Mouse (Mus musculus) kidney, postnatal 0 days (tissue): Measurements from ENCODE around the gene Mllt1. TPM values are rescaled to one million over a fixed set of nuclear protein-coding genes. Genes with fewer than 3 reads are reported as not detected.
A peak's percentile ranks its signal among the peaks of the same experiment; 100 is the strongest.

ENCODE experiments used
- ATAC-seq: fragments of 200-750 bp; cut with Nextera tagmentation; replicated peaks from 2 replicates; pipeline ENCODE4 v1.8.0; 2017; ENCODE audit warnings: low read depth, moderate number of reproducible peaks, moderate TSS enrichment, moderate library complexity; ENCODE audit not compliant: low FRiP score
- DNase-seq: peaks from one replicate; pipeline ENCODE4 v3.0.0-alpha.2; 2016; ENCODE audit warnings: low spot score
- H3K27ac ChIP-seq: fragments of 300-500 bp; sonication (generic); 2 replicates; pipeline ENCODE4 v1.5.1; 2014; ENCODE audit warnings: mild to moderate bottlenecking
- H3K27me3 ChIP-seq: fragments of 300-500 bp; sonication (generic); 2 replicates; pipeline ENCODE4 v1.6.1; 2014; ENCODE audit warnings: low read length, mixed read lengths; ENCODE audit not compliant: insufficient read depth
- H3K36me3 ChIP-seq: fragments of 300-500 bp; sonication (generic); 2 replicates; pipeline ENCODE4 v1.6.1; 2014; ENCODE audit warnings: low read length, mixed read lengths; ENCODE audit not compliant: insufficient read depth
- H3K4me1 ChIP-seq: fragments of 300-500 bp; sonication (generic); replicated peaks from 2 replicates; pipeline ENCODE4 v1.6.1; 2014; ENCODE audit warnings: antibody characterized with exemption, low read length, mixed read lengths; ENCODE audit not compliant: insufficient read depth
- H3K4me2 ChIP-seq: fragments of 300-500 bp; sonication (generic); 2 replicates; pipeline ENCODE4 v1.6.1; 2014; ENCODE audit warnings: mild to moderate bottlenecking, low read length, moderate library complexity, mixed read lengths
- H3K4me3 ChIP-seq: fragments of 300-500 bp; sonication (generic); replicated peaks from 2 replicates; pipeline ENCODE4 v1.5.1; 2014; ENCODE audit warnings: low read depth, low read length
- H3K9ac ChIP-seq: fragments of 300-500 bp; sonication (generic); 2 replicates; pipeline ENCODE4 v1.6.1; 2014; ENCODE audit warnings: low read depth, low read length
- H3K9me3 ChIP-seq: fragments of 300-500 bp; sonication (generic); replicated peaks from 2 replicates; pipeline ENCODE4 v1.6.1; 2016; ENCODE audit warnings: low read length, inconsistent platforms, mixed read lengths
- CTCF ChIP-seq: IDR thresholded peaks from 2 replicates; pipeline ENCODE4 v1.5.1; 2016; ENCODE audit warnings: antibody characterized with exemption, low read depth, mild to moderate bottlenecking, moderate library complexity
- WGBS: fragments of 180-500 bp; shearing (Covaris S2); extraction: QIAGEN DNeasy Blood & Tissue Kit; methylation state at CpG from one replicate; pipeline ENCODE4 v1.1.7; 2014; 5-methylcytosine and 5-hydroxymethylcytosine counted together
- polyA plus RNA-seq: library from polyadenylated mRNA; unstranded; fragments of >200 nt; fragmentation: Nextera tagmentation; extraction: Ambion mirVana; gene quantifications from 2 replicates; pipeline ENCODE4 v1.2.1, GENCODE M21; 2015

Gene Mllt1
- polyA plus RNA-seq, 1 experiment from 2014 or later, result 27.4 TPM

DNA sequence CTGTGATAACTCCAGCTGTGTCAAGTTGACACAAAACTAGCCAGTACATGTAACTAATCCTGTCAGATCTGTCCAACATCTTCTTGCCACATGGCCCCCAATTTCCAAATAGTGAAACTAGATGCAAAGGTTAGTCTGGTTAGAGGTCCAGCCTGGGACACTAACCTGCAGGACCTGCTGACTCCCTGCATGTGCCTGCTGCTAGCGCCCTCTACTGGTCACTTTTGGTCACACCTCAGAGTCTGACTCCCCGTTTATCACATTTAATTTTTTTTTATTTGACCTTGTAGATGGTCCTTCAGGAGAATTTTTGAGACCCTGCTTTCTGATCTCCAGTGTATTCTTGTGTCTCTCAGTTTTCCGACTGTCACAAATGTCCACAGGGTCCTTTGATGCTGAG is 15.7 kb upstream of the Mllt1 start:
- TF ChIP-seq CTCF, result peak; percentile 74
- DNase-seq (peak; percentile 37), ATAC-seq (no peak)
- no peak overlapping the region for H3K9ac ChIP-seq
- no peaks in the 10 kb centered on the region for H3K9me3 ChIP-seq
- H3K27ac ChIP-seq, result no peak overlapping the region
- H3K4me1 ChIP-seq, result no peaks in the 10 kb centered on the region
- H3K36me3 ChIP-seq, result no peaks in the 10 kb centered on the region
- H3K27me3 ChIP-seq, result no peaks in the 10 kb centered on the region
- 16% methylated on average over 3 of the region's 3 CpGs for WGBS
- H3K4me3 ChIP-seq, result no peak overlapping the region
- H3K4me2 ChIP-seq, result no peak overlapping the region

DNA sequence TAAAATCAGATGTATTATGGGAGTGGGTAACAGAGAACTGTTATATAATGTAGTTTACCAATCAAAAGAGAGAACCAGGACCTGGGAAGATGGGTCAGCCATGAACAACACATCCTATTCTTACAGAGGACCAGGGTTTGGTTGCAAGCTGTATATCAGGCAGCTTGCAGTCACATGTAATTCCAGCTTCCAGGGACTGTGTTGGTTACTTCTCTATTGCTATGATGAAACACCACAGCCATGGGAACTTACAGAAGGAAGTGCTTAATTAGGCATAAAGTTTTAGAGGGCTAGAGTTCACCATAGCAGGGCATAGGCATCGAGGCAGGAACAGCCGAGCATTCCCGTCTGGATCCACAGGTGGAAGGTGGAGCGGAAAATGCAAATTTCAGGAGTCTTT is 3.5 kb upstream of the Mllt1 start:
- Histone ChIP-seq H3K27me3 (no peaks in the 10 kb centered on the region), H3K4me2 (no peak overlapping the region), H3K9ac (no peak overlapping the region), H3K36me3 (no peaks in the 10 kb centered on the region), H3K9me3 (no peaks in the 10 kb centered on the region), H3K27ac (no peak overlapping the region), H3K4me3 (no peak overlapping the region), H3K4me1 (peaks cover 10% of the 10 kb centered on the region; the same call in 1 of the 2 replicates)
- DNase-seq (no peak), ATAC-seq (no peak)
- TF ChIP-seq CTCF, result no peak
- WGBS, result 62% methylated on average over 4 of the region's 4 CpGs

DNA sequence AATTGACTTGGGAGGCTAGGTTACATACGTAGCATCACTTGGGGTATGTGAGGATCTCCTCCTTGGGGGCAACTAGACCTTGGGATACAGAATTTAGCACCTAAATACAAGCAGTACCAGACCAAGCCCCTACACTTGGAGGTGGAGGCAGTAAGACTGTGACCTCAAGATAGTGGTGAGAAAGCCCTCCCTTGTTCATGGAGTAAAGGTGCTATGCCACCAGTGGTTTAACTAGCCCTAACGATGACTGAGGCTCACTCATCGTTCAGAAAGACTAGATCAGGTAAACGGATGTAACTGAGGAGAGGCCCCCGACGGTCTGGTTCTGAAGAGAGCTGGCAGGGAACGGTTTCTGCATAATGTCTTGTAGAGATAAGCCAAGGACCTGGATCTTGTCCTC is 1.5 kb upstream of the Mllt1 start:
- Histone ChIP-seq H3K9me3 (no peaks in the 10 kb centered on the region), H3K4me3 (no peak overlapping the region), H3K27ac (no peak overlapping the region), H3K27me3 (no peaks in the 10 kb centered on the region), H3K4me2 (no peak overlapping the region), H3K4me1 (peaks cover 16% of the 10 kb centered on the region), H3K9ac (no peak overlapping the region), H3K36me3 (no peaks in the 10 kb centered on the region)
- TF ChIP-seq CTCF, result no peak
- ATAC-seq, result no peak
- 93% methylated on average over 7 of the region's 7 CpGs for WGBS
- DNase-seq, result no peak

- H3K4me2 ChIP-seq, result peak overlapping the region; percentile 73
- ATAC-seq (peak; percentile 59), DNase-seq (peak; percentile 6)
- peak overlapping the region; percentile 78 for H3K4me3 ChIP-seq
- H3K9me3 ChIP-seq, result no peaks in the 10 kb centered on the region
- TF ChIP-seq CTCF, result no peak
- H3K27ac ChIP-seq, result peak overlapping the region; percentile 74
- peaks cover 16% of the 10 kb centered on the region for H3K4me1 ChIP-seq
- no peaks in the 10 kb centered on the region for H3K27me3 ChIP-seq
- WGBS, result under 1% methylated on average over 28 of the region's 45 CpGs
- H3K36me3 ChIP-seq, result no peaks in the 10 kb centered on the region
- H3K9ac ChIP-seq, result peak overlapping the region; percentile 86
These were observed 477 bp downstream of the Mllt1 start for GRCm38 (mm10) chr17:56934545-56935330.

- no peak for TF ChIP-seq CTCF
- Histone ChIP-seq H3K4me2 (0 out of 2 replicates have a peak overlapping the region, but pooled peaks have one; percentile 73), H3K4me3 (no peak overlapping the region), H3K36me3 (no peaks in the 10 kb centered on the region), H3K9me3 (no peaks in the 10 kb centered on the region), H3K4me1 (peaks cover 16% of the 10 kb centered on the region), H3K27me3 (no peaks in the 10 kb centered on the region), H3K9ac (0 out of 2 replicates have a peak overlapping the region, but pooled peaks have one; percentile 23), H3K27ac (no peak overlapping the region)
- ATAC-seq (no peak), DNase-seq (no peak)
- WGBS, result 87% methylated on average over 2 of the region's 2 CpGs
These were observed 1.8 kb downstream of the Mllt1 start for GRCm38 (mm10) chr17:56933395-56933794.

DNA sequence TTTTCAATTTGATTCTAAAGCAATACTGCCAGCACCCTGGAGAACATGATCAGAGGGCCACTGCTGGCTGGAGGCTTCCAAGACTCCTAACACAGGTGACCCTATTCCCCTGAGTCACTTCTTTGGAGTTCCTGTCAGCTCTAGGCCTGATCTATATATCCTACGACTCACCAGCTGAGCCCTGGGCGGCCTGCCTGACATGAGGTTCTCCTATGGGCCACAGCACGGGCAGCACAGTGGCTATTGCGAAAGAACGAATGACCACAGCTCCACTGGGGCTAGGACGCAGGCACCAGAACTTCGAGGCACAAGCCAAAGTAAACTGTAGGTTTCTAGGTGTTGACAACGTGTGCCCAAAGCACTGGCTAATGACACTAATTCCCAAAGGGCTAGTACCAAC is 5.2 kb downstream of the Mllt1 start:
- Histone ChIP-seq H3K9me3 (no peaks in the 10 kb centered on the region), H3K27me3 (no peaks in the 10 kb centered on the region), H3K4me3 (no peak overlapping the region), H3K27ac (no peak overlapping the region), H3K4me2 (no peak overlapping the region), H3K9ac (no peak overlapping the region), H3K36me3 (no peaks in the 10 kb centered on the region), H3K4me1 (peaks cover 16% of the 10 kb centered on the region)
- 78% methylated on average over 8 of the region's 8 CpGs for WGBS
- ATAC-seq, result no peak
- no peak for TF ChIP-seq CTCF
- DNase-seq, result no peak
